Mouse (Mus musculus) layer of hippocampus, postnatal 25 days (tissue): ENCODE data around the gene Vmn2r21. TPM values are rescaled to one million over a fixed set of nuclear protein-coding genes. Genes with fewer than 3 reads are reported as not detected.
"Not testable (repeated sequence)": the region's sequence is repeated elsewhere in the genome, so short reads cannot be mapped to it uniquely, and the experiment has no call there.

Experiments used
- DNase-seq, 2 experiments: peaks; one replicate each; pipeline ENCODE4 v3.0.0; 2022; ENCODE audit warnings: mixed read lengths in 2 of 2, low spot score in 1 of 2; ENCODE audit errors: extremely low spot score in 1 of 2
- total RNA-seq, 2 experiments: library from RNA; stranded (reverse); gene quantifications; 2 replicates each; pipeline ENCODE4 v1.2.3; 2021

Gene Vmn2r21
- total RNA-seq: not detected

DNA sequence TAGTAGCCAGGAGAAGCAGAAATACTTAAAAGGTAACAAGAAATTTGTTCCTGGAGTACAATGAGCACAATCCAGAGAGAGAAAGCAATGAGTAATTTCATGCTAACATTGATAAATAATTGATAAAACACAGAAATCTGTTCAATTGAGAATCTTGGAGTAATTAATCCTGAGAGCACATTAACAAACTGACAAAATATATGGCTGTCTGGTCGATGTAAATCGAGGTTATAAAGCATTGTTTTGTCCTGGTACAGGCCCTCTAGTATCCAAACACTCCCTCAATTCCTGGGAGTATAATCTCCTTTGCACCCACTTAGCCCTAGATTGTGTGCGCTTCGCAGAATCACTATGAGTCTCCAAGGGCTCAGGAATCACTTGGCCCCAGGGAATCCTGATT is at the start of gene Vmn2r21:
Gene Vmn2r21, minus strand, starts transcription at position 101 of the 400 bp plus-strand sequence.
- not testable (repeated sequence) for DNase-seq

DNA sequence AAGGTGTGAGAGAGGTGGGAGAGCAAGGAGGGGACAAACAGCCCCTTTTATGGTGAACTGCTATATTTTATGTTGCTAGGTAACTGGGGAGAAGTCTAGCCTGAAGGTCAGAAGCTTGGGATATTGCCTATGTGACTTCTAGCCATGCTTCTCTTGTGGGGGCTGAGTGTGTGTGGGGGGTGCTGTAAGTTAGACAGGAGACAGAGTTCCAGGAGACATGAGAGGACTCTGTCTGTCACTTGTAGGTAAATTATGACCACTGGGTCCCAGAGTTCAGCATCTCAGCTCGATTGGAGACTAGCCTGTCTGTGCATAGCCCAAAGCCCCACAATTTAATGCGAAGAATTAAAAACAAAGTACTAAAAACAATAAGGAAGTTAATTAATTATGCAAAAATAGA is 41.5 kb upstream of the Vmn2r21 start:
- not testable (repeated sequence) for DNase-seq

DNA sequence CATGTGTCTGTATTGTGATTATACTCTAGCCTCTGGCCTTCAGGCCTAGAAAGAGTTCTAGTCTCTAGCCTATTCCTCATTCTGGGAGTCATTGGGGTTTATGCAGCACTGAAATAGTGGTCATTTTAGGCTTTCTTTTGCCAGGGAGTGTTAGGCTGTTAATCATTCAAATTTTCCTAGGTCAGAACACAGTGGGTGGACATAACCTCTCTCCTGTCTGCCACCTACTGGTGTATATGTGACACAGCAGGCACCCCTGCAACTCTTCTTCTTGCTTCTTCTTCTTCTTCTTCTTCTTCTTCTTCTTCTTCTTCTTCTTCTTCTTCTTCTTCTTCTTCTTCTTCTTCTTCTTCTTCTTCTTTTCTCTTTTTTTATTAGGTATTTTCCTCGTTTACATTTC is 6.5 kb upstream of the Vmn2r21 start:
- not testable (repeated sequence) for DNase-seq

DNA sequence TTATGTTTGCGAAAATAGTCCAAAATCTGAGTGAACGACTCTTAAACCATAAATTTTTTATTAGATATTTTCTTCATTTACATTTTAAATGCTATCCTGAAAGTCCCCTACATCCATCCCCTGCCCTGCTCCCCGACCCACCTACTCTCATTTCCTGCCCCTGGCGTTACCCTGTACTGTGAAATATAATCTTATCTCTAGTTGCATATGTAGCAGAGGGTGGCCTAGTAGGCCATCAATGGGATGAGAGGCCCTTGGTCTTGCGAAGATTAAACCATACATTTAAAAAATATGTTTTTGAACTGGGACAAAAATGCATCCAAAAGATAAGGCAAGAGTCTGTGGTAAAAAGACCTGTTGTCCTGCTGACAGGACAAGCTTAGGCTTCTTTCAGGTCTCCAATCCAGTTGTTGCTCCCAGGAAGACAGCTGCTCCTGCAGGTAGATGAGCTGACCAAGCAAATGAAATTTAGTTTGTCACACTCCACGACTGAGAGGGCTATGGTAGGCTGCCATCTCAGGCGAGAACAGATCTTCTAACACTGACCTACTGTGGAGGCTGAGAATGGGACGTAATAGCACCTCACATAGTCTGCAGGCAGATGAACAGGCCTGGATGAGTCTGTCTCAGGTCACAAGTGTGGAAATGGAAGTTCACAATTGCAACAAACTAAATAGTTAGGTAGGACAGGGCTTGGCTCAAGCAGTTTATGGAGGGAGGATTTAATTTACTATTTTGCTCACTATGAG is 10.8 kb downstream of the Vmn2r21 start:
- DNase-seq: not testable (repeated sequence)

DNA sequence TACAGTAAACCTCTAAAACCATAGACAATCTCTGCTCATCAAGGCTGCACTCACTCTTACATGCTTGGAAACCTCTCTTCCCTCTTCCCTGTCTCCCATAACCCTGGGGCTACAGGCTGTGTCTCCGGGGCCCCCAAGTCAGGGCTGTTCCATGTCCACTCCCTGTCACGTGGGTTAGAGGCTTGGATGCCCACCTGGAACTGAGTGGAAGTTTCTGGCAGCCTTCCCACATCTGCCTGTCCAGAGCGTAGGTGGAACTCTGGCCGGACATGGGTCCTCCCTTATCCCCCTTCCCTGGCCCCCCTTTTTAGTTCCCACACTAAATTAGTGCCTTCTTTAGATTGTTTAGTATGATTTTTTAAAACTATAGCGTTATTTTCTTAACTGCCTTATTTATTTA is 60.2 kb downstream of the Vmn2r21 start:
- DNase-seq: not testable (repeated sequence)

DNA sequence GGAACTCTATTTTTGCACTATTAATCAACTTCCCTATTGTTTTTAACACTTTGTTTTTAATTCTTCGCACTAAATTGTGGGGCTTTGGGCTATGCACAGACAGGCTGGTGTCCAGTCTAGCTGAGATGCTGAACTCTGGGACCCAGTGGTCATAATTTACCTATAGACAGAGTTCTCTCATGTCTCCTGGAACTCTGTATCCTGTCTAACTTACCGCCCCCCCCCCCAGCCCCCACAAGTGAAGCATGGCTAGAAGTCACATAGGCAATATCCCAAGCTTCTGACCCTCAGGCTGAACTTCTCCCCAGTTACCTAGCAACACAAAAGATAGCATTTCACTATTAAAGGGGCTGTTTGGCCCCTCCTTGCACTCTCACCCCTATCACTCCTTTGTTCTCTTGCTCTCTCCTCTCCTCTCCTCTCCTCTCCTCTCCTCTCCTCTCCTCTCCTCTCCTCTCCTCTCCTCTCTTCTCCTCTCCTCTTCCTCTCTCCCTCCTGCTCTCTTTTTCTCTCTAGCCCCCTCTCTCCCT is 60.7 kb downstream of the Vmn2r21 start:
- not testable (repeated sequence) for DNase-seq

DNA sequence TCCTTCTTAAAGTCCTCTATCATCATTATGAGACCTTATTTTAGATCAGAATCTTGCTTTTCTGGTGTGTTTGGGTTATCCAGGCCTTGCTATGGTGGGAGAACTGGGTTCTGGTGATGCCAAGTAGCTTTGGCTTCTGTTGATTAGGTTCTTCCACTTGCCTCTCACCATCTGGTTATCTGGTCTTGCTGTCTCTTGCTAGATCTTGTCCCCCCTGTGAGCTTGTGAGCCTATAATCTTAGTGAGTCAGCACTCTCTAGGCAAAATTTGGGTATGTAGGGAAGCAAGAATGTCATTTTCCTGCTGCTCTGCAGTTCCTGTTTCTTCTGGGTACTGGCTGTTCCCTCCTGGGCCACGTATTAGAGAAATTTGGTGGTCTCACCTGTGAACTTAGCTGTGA is 64.6 kb downstream of the Vmn2r21 start:
- not testable (repeated sequence) for DNase-seq

Other genes starting within 250 kb of the Vmn2r21 start
- gene Clec4e, start 243.5 kb downstream of the Vmn2r21 start, total RNA-seq: not detected
- gene Vmn2r19, start 225.1 kb downstream of the Vmn2r21 start, total RNA-seq: not detected
- not detected for gene Vmn2r20, start 115.3 kb downstream of the Vmn2r21 start, total RNA-seq
- gene Vmn2r22, start 117.3 kb upstream of the Vmn2r21 start, total RNA-seq: not detected
- gene Vmn2r23, start 169.3 kb upstream of the Vmn2r21 start, total RNA-seq: not detected
- gene Vmn2r24, start 245.5 kb upstream of the Vmn2r21 start, total RNA-seq: not detected